Mouse (Mus musculus) liver, adult 2 months (tissue): ENCODE measurements around the gene Dlgap4. TPM values are rescaled to one million over a fixed set of nuclear protein-coding genes. Genes with fewer than 3 reads are reported as not detected.

Experiments used
- DNase-seq: peaks from one replicate; pipeline ENCODE4 v3.0.0-alpha.2; 2011; ENCODE audit warnings: low read depth, low spot score; ENCODE audit errors: extremely low read depth
- H3K27ac ChIP-seq: fragments of 200-500 bp; replicated peaks from 2 replicates; pipeline ENCODE4 v1.5.1; 2012; ENCODE audit warnings: low read depth, mild to moderate bottlenecking, control low read depth, inconsistent platforms, low read length; ENCODE audit not compliant: insufficient read depth
- H3K27me3 ChIP-seq: fragments of 200-500 bp; 2 replicates; pipeline ENCODE4 v1.6.1; 2012; ENCODE audit warnings: mild to moderate bottlenecking, moderate library complexity, low read length, inconsistent platforms; ENCODE audit not compliant: control insufficient read depth, insufficient read depth
- H3K36me3 ChIP-seq: fragments of 200-500 bp; 2 replicates; pipeline ENCODE4 v1.6.1; 2012; ENCODE audit warnings: low read length, inconsistent platforms; ENCODE audit not compliant: control insufficient read depth, insufficient read depth
- H3K4me1 ChIP-seq: fragments of 200-500 bp; 2 replicates; pipeline ENCODE4 v1.6.1; 2011; ENCODE audit warnings: low read length; ENCODE audit not compliant: control insufficient read depth, insufficient read depth
- H3K4me3 ChIP-seq: fragments of 200-500 bp; 2 replicates; pipeline ENCODE4 v1.5.1; 2011; ENCODE audit warnings: low read depth, mild to moderate bottlenecking, control low read depth, low read length, moderate library complexity; ENCODE audit not compliant: insufficient read depth
- H3K79me2 ChIP-seq: fragments of 200-500 bp; 2 replicates; pipeline ENCODE4 v1.6.1; 2012; ENCODE audit warnings: inconsistent platforms, mild to moderate bottlenecking, low read length, moderate library complexity; ENCODE audit not compliant: control insufficient read depth, insufficient read depth
- H3K9ac ChIP-seq: fragments of 200-500 bp; 2 replicates; pipeline ENCODE4 v1.6.1; 2012; ENCODE audit warnings: low read depth, mild to moderate bottlenecking, control low read depth, inconsistent platforms, low read length
- CTCF ChIP-seq: fragments of 200-500 bp; IDR thresholded peaks from 2 replicates; pipeline ENCODE4 v1.5.1; 2011; ENCODE audit warnings: low read depth, low read length, control low read depth
- POLR2A ChIP-seq: fragments of 200-500 bp; IDR thresholded peaks from 2 replicates; pipeline ENCODE4 v1.6.1; 2011; ENCODE audit warnings: low read length, control low read depth; ENCODE audit not compliant: insufficient read depth; ENCODE audit errors: extremely low read depth
- WGBS: fragments of 180-500 bp; shearing (Covaris S2); methylation state at CpG from one replicate; pipeline ENCODE4 v1.1.7; 2018; 5-methylcytosine and 5-hydroxymethylcytosine counted together
- polyA plus RNA-seq: library from polyadenylated mRNA; depleted of rRNA; stranded (reverse); fragments of >200 nt; gene quantifications from 2 replicates; pipeline ENCODE4 v1.2.3, GENCODE M21; 2012
- total RNA-seq: library from RNA; depleted of rRNA; stranded (reverse); fragments of >200 nt; gene quantifications from 2 replicates; pipeline ENCODE4 v1.2.3, GENCODE M21; 2014

Dlgap4 gene
- total and polyA plus RNA-seq, 2 experiments, result 3.2 to 22.8 TPM

DNA sequence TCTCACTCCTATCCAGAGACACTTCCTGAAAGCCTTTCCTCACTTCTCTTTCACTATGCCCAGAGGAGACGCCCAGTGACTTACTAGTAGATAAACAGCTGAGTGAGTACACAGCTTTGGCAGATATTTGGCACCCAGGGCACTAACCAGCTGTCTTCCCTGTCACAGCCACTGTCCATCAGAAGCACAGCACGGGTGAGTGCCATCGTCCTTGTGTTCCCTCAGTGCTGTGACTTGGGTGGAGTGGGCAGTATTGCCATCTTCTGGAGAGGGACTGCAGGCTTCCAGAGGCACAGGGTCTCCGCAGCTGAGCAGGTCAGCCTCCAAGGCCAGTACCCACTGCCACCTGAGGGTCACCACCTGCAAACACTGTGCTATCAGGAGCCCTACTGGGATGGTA lies 73.2 kb downstream of the Dlgap4 start:
- H3K36me3 ChIP-seq, result no peaks in the 10 kb centered on the region
- WGBS, result 50% methylated on average over 4 of the region's 4 CpGs

DNA sequence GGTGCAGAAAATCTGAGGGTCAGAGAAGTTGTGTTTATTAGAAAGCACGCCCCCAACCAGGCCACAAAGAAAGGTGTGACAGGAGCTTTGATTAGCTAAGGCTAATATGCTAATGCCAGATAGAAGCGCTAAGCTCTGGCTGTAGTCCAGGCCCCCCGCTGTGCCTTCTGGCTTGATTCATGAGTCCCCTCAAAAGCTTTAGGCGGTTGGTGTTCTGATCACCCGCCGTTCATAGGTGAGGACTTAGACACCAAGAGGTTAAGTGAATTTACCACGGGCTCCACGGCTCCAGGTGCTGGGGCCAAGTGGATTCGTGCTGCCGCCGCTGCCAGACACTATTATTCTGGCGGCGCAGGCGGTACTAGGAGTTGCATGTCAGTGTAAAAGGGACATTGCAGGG lies 75.1 kb downstream of the Dlgap4 start:
- H3K27ac ChIP-seq, result no peak overlapping the region
- H3K36me3 ChIP-seq, result no peaks in the 10 kb centered on the region
- H3K27me3 ChIP-seq, result no peaks in the 10 kb centered on the region
- no peak overlapping the region for H3K9ac ChIP-seq
- WGBS, result 21% methylated on average over 14 of the region's 14 CpGs
- no peak for DNase-seq
- no peaks in the 10 kb centered on the region for H3K79me2 ChIP-seq
- no peaks in the 10 kb centered on the region for H3K4me1 ChIP-seq
- no peak for TF ChIP-seq CTCF
- TF ChIP-seq POLR2A, result no peak
- no peak overlapping the region for H3K4me3 ChIP-seq

More for the DNA sequence above, 73.2 kb downstream of the Dlgap4 start:
- Histone ChIP-seq H3K27me3 (no peaks in the 10 kb centered on the region; the same call in 1 of the 2 replicates), H3K27ac (no peak overlapping the region), H3K9ac (no peak overlapping the region), H3K4me1 (no peaks in the 10 kb centered on the region), H3K79me2 (no peaks in the 10 kb centered on the region), H3K4me3 (no peak overlapping the region)
- TF ChIP-seq CTCF (no peak), POLR2A (no peak)
- no peak for DNase-seq

DNA sequence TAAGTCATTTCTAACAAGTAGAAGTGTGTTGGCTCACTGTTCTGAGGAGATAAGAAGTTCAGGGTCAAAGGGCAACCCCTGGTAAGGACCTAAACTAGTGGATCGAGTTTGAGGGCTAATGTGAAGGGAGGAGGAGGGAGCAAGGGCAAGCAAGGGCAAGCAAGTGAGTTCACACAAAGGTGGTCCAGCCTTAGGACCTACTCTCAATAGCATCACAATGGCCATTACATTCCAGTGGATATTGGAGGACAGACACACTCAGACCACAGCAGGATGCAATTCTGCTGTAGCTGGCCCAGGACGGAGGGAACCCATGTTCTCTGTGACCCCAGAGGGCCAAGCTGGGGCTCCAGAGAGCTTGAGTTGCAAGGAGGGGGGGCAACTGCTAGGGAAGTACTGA lies 77.3 kb downstream of the Dlgap4 start:
- 38% methylated on average over 2 of the region's 2 CpGs for WGBS
- no peak overlapping the region for H3K27ac ChIP-seq
- DNase-seq, result no peak

DNA sequence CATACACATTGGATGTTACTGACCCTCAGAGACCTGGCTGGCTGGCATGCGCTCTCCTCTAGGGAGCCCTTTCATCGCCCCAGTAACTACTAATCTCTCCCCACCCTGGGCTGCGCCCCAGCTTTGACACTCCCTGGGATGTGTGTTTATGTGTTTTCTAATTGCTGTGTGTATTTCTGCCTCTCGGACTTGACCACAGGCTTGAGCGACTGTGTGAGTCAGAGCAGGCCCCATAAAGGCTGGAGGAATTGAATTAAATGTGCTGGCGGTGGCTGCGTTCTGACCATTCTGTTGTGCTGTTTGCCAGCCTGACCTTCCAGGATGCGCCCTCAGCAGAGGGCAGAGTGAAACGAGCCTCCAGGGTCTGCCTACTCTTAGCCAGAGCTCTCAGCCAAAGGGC lies 78.2 kb downstream of the Dlgap4 start:
- H3K4me1 ChIP-seq, result no peaks in the 10 kb centered on the region
- no peak for TF ChIP-seq POLR2A
- TF ChIP-seq CTCF, result no peak
- no peaks in the 10 kb centered on the region for H3K36me3 ChIP-seq
- no peaks in the 10 kb centered on the region for H3K27me3 ChIP-seq
- DNase-seq, result no peak
- H3K4me3 ChIP-seq, result no peak overlapping the region
- H3K27ac ChIP-seq, result no peak overlapping the region
- no peak overlapping the region for H3K9ac ChIP-seq
- WGBS, result 62% methylated on average over 9 of the region's 9 CpGs
- H3K79me2 ChIP-seq, result no peaks in the 10 kb centered on the region

More for the DNA sequence above, 77.3 kb downstream of the Dlgap4 start:
- H3K9ac ChIP-seq, result no peak overlapping the region
- no peak overlapping the region for H3K4me3 ChIP-seq
- no peaks in the 10 kb centered on the region for H3K4me1 ChIP-seq
- no peak for TF ChIP-seq CTCF
- TF ChIP-seq POLR2A, result no peak
- H3K36me3 ChIP-seq, result no peaks in the 10 kb centered on the region
- H3K79me2 ChIP-seq, result no peaks in the 10 kb centered on the region
- no peaks in the 10 kb centered on the region for H3K27me3 ChIP-seq

DNA sequence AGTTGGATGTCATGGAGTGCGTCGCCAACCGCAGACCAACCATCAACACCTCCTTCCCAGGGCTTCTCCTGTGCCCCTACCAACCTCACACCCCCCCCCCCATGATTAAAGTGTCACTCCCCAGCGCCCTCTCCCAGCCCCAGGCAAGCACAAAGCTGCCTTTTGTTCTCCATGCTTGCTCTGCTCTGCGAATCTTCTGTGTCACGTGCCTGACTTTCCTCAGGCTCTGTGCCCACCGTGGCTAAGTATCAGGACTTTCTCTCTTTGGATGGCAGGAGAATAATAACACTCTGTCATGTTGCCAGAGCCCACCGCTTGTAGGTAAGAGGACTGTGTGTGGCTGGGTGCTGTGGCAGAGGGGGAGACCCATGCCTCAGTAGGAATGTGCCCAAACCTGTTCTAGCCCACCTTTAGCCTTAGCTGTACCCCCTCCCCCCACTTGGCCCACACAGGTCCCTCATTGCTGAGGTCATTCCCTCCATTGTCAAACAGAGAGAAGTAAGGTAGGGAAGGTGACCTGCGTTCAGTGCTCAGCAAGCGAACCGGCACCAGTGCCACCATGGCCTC lies 79.8 kb downstream of the Dlgap4 start:
- no peak overlapping the region for H3K4me3 ChIP-seq
- no peak overlapping the region for H3K27ac ChIP-seq
- no peaks in the 10 kb centered on the region for H3K27me3 ChIP-seq
- WGBS, result 60% methylated on average over 11 of the region's 11 CpGs
- DNase-seq, result no peak
- H3K79me2 ChIP-seq, result no peaks in the 10 kb centered on the region
- H3K9ac ChIP-seq, result no peak overlapping the region
- H3K36me3 ChIP-seq, result no peaks in the 10 kb centered on the region
- no peaks in the 10 kb centered on the region for H3K4me1 ChIP-seq
- TF ChIP-seq POLR2A (no peak), CTCF (no peak)

DNA sequence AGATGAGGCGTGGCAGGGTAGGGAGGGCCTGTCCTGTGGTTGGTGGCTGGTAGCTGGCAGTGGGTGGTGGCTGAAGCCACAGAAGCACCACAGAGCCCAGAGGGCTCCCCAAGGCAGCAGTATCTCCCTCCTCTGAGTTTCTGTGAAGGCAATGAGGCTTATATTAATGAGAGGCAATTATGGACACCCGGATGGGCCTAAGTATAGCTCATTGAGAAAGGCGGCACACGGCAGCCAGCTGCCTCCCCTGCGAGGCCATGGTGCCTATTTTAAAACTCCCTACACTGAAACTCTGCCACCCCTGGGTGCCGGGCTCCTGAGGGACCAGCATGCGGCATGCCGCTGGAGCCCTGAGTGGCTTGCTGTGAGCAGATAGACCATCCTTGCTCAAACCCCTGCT lies 83.8 kb downstream of the Dlgap4 start:
- TF ChIP-seq POLR2A, result no peak
- no peak for TF ChIP-seq CTCF
- Histone ChIP-seq H3K4me1 (no peaks in the 10 kb centered on the region), H3K27ac (no peak overlapping the region)

More for the DNA sequence above, 83.8 kb downstream of the Dlgap4 start:
- Histone ChIP-seq H3K9ac (no peak overlapping the region), H3K79me2 (no peaks in the 10 kb centered on the region), H3K36me3 (no peaks in the 10 kb centered on the region), H3K27me3 (no peaks in the 10 kb centered on the region), H3K4me3 (no peak overlapping the region)
- WGBS, result 90% methylated on average over 8 of the region's 8 CpGs
- no peak for DNase-seq
